Mouse (Mus musculus) cerebellum, postnatal 25 days (tissue): ENCODE data around the gene Proz.
"Not testable (repeated sequence)": the region's sequence is repeated elsewhere in the genome, so short reads cannot be mapped to it uniquely, and the experiment has no call there.

ENCODE experiments used
- DNase-seq, 2 experiments: peaks; one replicate each; pipeline ENCODE4 v3.0.0; 2021; ENCODE audit warnings: mixed read lengths in 2 of 2

The Proz gene

DNA sequence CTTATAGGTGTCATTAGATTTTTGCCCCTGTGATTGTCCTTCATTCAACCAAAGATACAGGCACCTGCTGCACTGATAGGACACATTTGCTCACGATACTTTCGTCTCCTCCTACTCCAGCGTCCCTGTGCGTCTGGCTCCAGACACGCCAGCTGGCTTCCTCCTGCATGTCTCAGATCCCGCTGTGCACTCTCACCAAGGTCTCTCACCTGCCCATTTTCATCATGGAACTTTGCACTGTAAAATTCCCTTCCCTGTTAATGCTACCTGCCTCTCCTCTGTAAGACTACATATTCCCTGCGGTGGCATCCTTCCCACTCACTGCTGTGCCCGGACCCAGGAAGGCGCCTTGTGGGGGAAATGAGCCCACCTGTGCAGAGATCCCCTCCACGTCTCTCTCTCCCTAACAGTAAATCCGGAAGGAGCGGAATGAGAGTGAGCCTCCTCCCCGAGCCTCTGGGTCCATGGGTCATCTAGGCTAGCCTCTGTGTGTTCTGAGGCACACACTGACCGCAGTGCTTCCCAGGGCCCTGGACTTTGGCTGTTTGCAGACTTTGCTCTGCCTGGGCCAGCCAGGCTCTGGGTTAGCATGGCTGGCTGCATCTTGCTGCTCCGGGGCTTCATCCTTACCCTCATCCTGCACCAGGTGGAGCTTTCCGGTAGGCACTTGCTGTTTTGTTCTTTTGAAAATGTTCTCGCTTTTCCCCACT lies at the start of gene Proz:
Gene Proz, plus strand, starts transcription at position 474 of the 710 bp plus-strand sequence.
- no peak for DNase-seq

DNA sequence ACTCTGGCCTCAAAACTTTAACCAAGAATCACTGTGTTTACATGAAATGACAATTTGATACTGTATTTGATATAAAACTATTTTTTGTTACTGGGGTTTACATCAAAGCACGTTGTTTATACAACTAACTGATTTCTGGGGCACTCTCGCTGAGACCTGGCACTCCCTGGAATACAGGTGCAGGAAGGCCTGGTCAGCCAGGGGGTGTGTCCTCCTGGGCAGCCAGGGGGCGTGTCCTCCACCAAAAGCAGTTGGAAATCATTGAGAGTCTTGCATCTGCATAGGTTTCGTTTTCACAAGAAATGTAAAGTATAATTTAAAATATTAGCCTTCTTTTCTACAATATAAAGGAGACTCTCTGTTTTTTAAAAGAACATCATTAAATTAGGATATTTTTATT lies 41.2 kb upstream of the Proz start:
- no peak for DNase-seq

- peak in 1 of 2 experiments; percentile 6 for DNase-seq
Observed at GRCm38 (mm10) chr8:13021830-13022229, 38.9 kb upstream of the Proz start.

- no peak for DNase-seq
Observed at GRCm38 (mm10) chr8:13025487-13026224, 35.1 kb upstream of the Proz start, which contains the start of gene F7. TSS of gene F7 (plus strand) at chr8:13026034.

GRCm38 (mm10) chr8:13027615-13028014 lies 33.1 kb upstream of the Proz start:
- no peak for DNase-seq

- DNase-seq = peak; percentile 34 to 50
Observed at GRCm38 (mm10) chr8:13028482-13028881, 32.2 kb upstream of the Proz start.

GRCm38 (mm10) chr8:13036346-13036812 lies 24.3 kb upstream of the Proz start:
- no peak for DNase-seq

DNA sequence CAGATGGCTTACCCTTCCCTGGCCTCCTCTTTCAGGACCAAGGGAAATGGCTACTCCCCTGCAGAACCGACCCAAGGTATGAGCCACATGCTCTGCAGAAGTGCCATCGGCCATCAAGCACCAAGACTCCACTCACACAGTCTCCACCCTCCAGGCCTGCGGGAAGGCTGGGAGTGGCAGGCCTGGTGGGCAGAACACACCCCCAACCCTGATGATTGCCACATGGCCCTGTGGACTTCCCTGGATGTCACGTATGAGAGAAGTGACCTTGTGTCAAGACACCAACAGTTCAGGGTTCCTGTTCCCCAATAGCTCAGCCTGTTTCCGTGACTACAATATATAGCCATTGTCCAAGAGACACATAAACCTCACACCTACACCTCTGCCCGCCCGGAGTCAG lies 23.7 kb upstream of the Proz start, which contains the start of gene F10:
Gene F10, plus strand, starts transcription at position 294 of the 400 bp plus-strand sequence.
- no peak for DNase-seq

- no peak for DNase-seq
Observed at GRCm38 (mm10) chr8:13037569-13037968, 23.1 kb upstream of the Proz start.

- DNase-seq = no peak
Observed at GRCm38 (mm10) chr8:13039054-13039453, 21.7 kb upstream of the Proz start.

DNA sequence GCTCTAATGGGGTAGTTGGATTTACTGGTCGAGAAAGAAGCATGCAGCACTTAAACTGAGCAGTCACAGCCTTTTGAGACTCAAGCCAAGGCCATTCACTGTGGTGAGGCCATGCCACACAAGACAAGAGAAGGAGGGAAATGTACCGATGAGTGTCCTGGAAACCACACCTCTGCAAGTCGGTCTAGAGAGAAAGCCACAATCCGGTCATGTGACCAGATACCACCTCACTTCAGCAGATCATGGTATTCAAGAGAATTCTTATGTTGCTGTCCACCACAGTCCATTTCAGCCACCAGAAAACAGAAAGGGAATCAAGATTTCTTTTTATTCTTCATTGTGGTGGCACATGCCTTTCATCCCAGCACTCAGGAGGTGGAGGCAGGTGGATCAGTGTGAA lies 19.3 kb upstream of the Proz start:
- DNase-seq = no peak

DNA sequence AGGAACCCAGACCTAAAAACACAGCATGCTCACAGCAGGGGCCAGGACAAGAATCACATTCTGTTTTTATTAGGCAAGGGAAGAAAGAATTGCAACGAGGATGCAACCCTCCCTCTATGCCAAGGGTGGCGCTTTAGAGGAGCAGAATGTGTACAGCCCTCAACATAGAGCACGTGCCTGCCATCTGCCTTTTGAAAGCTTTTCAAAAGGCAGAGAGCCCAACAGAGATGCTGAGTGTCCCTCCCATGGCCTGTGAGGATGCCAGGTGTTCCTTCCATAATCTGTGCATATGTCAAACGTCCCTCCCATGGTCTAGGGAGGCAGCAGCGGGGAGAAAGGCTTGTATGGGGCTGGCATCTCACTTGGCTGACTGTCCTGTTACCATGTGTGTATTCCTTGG lies 13.1 kb upstream of the Proz start:
- DNase-seq = no peak

GRCm38 (mm10) chr8:13050550-13050949 lies 10.2 kb upstream of the Proz start:
- DNase-seq = no peak

GRCm38 (mm10) chr8:13057351-13057750 lies 3.4 kb upstream of the Proz start:
- DNase-seq = no peak

GRCm38 (mm10) chr8:13063112-13063511 lies 2.4 kb downstream of the Proz start:
- DNase-seq = no peak

DNA sequence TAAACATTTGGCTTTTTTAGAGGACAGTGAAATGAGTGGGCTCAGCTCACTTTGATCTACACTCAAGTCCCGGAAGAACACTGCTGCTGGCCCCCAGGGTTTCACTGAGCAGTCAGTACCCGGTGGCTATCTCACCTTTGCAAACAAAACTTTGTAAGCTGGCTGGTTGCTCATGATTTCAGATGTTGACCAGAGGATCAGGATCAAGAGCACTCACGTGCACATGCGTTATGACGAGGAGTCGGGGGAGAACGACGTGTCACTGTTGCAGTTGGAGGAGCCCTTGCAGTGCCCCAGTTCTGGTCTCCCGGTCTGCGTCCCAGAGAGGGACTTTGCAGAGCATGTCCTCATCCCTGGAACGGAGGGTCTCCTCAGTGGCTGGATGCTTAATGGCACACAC lies 12.5 kb downstream of the Proz start:
- no peak for DNase-seq

DNA sequence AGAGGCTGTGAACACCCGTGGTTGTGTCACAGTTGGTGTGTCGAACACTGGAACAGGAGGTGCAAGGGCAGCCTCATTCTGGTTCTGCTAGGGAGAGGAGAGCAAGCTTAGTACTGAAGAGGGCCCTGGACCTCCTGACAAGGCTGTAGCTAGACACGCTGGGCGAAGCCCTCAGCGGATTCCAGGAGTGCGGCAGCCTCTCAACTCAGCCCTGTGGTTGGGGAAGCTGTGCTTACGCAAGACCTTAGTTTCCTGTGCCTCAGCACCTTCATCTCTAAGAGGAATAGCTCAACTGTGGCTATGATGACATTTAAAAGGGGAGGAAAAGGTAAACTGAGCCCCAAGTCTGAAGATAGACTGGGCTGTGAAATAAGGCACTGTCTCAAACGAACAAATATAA lies 14.3 kb downstream of the Proz start:
- no peak for DNase-seq

GRCm38 (mm10) chr8:13075579-13075978 lies 14.9 kb downstream of the Proz start:
- not testable (repeated sequence) for DNase-seq

DNA sequence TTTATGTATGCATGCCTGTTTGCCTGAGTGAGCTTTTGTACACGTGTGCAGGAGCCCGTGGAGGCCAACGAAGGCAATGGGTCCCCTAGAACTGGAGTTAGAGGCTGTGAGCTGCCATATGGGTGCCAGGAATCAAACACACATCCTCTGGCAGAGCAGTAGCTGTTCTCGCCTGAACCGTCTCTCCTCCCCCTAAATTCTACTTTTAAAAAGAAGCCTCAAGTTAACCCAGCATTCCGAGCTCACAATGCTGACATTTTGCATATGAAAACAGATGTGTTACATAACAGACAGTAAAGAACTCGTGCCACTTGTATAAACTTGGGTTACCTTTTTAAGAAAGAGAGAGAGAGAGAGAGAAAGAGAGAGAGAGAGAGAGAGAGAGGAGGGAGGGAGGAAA lies 16.8 kb downstream of the Proz start:
- no peak for DNase-seq

DNA sequence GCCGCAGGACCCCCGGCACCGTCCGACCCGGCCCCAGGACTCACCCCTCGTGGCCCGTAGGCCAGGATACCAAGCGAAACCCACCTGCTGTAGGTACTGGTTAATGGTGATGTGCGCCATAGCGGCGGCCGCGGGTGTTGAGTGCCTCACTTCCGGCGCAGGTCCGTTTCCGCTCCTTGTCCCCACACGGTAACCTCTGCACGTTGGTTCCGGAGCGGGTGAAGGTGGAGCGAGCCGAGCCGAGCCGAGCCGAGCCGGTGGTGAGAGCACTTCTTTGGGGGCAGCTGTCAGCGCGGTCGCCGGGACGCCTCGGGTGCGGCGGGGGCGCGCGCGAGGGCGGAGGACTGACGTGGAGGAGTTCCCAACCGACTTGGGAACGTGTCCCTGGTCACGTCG lies 44.0 kb downstream of the Proz start:
- peak; percentile 95 to 96 for DNase-seq

DNA sequence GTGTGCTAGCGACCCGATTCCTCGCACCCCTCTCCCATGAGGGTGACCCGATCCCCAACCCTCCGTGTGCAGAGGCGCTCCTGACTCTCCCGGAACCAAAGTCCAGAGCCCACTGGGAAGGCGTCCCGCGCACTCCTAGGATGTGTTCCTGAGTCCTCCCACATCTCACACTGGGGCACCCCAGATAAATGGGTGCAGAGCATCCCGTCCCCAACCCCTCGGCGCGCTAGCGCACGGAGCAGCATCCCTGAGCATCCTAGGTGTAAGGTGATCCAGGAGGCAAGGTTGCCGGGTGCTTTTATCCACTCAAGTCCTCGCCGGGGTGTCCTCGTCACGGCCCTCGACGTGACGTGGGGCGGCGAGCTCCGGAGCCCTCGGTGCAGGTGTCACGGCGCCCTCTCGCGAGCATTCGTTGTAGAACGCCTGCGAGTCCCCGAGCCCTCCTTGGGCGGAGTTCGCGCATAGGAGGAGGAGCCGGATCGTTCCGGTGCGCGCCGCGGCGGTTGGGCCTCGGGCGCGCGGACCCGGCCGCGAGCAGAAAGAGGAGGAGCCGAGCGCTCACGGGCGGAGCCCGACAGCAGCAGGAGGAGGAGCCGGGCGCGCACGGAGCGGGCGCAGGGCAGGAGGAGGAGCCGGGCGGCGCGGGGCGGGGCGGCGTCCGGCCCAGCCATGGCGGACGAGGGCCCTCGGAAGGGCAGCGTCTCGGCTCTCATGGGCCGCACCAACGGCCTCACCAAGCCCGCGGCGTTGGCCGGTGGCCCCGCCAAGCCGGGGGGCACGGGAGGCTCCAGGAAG lies 44.6 kb downstream of the Proz start, which contains the start of the genes Pcid2 and Cul4a:
Gene Pcid2, minus strand, starts transcription at position 373 of the 795 bp plus-strand sequence.
Gene Cul4a, plus strand, starts transcription at position 535 of the 795 bp plus-strand sequence.
- DNase-seq = peak; percentile 95 to 98

GRCm38 (mm10) chr8:13105908-13106551 lies 45.3 kb downstream of the Proz start:
- peak in 1 of 2 experiments; percentile 77 for DNase-seq
